Mouse (Mus musculus): ENCODE results near the gene Olfr645.

Gene Olfr645

GRCm38 (mm10) chr7:104085365-104085764, at the start of gene Olfr645:
Olfr645 (minus strand) TSS chr7:104085465.
- no peak for DNase-seq (ENCODE audit: low spot score in 2 of 2)

- no peak for DNase-seq (ENCODE audit: low spot score in 2 of 2)
Measured at GRCm38 (mm10) chr7:104129726-104130125, 44.5 kb upstream of the Olfr645 start, which contains the start of gene Ubqln5. Ubqln5 (minus strand) TSS chr7:104129826.

GRCm38 (mm10) chr7:104104757-104104972, 19.4 kb upstream of the Olfr645 start, which contains the start of gene Olfr646:
Olfr646 (plus strand) TSS chr7:104104873.
- no peak for DNase-seq (ENCODE audit: low spot score in 2 of 2)

- DNase-seq (ENCODE audit: low spot score in 2 of 2) = no peak
Measured at GRCm38 (mm10) chr7:104103913-104104756, 18.9 kb upstream of the Olfr645 start.

GRCm38 (mm10) chr7:104071769-104072168, 13.5 kb downstream of the Olfr645 start, which contains the start of gene Olfr644:
Olfr644 (minus strand) TSS chr7:104071869.
- DNase-seq (ENCODE audit: low spot score in 2 of 2) = no peak

- DNase-seq (ENCODE audit: low spot score in 2 of 2) = no peak
Measured at GRCm38 (mm10) chr7:104061345-104061744, 23.9 kb downstream of the Olfr645 start, which contains the start of gene 4930516K23Rik. 4930516K23Rik (minus strand) TSS chr7:104061445.

- DNase-seq (ENCODE audit: low spot score in 2 of 2) = no peak
Measured at GRCm38 (mm10) chr7:104059215-104059614, 26.1 kb downstream of the Olfr645 start.

- no peak for DNase-seq (ENCODE audit: low spot score in 2 of 2)
Measured at GRCm38 (mm10) chr7:104052566-104052965, 32.7 kb downstream of the Olfr645 start, which contains the start of gene Olfr642. Olfr642 (minus strand) TSS chr7:104052666.

GRCm38 (mm10) chr7:104050745-104051144, 34.5 kb downstream of the Olfr645 start:
- DNase-seq (ENCODE audit: low spot score in 2 of 2) = no peak

GRCm38 (mm10) chr7:104035145-104035544, 50.1 kb downstream of the Olfr645 start, which contains the start of gene Olfr641:
Olfr641 (plus strand) TSS chr7:104035445.
- no peak for DNase-seq (ENCODE audit: low spot score in 2 of 2)
